Mouse (Mus musculus): ENCODE data around the gene Fgfr2.

- no peak for TF ChIP-seq CTCF (IDR thresholded peaks at IDR 0.05; ENCODE audit: insufficient read depth, low read length)
- TF ChIP-seq POLR2A (IDR thresholded peaks at IDR 0.05; ENCODE audit: borderline replicate concordance, extremely low read depth, low read depth, low read length) = no peak
These were observed 1493.6 kb downstream of the Fgfr2 start for GRCm38 (mm10) chr7:131629562-131629961.
